Mouse (Mus musculus) adrenal gland, postnatal 36 days (tissue): ENCODE results near the gene Erbb2. TPM values are rescaled to one million over a fixed set of nuclear protein-coding genes. Genes with fewer than 3 reads are reported as not detected.
"Not testable (repeated sequence)": the region's sequence is repeated elsewhere in the genome, so short reads cannot be mapped to it uniquely, and the experiment has no call there.

Experiments used
- DNase-seq, 2 experiments: peaks; one replicate each; pipeline ENCODE4 v3.0.0; 2021; ENCODE audit warnings: mixed read lengths in 1 of 2
- long read RNA-seq, 2 experiments: library from polyadenylated mRNA; stranded (forward); transcript quantifications; one replicate each; pipeline ENCODE4 v2.0.0; 2021; ENCODE audit warnings: borderline sequencing depth in 2 of 2
- total RNA-seq, 2 experiments: library from RNA; stranded (reverse); gene quantifications; 2 replicates each; pipeline ENCODE4 v1.2.3; 2021

Erbb2 gene
- total RNA-seq = 1 to 10 TPM; 4.2 to 4.7 TPM
- long read RNA-seq, experiment 1, full-length matches to known transcripts = 1 of 1 reads
- long read RNA-seq, experiment 1, partial matches to known transcripts = 0 of 1 reads
- long read RNA-seq, experiment 1, other reads (novel, unspliced or antisense) = 0 of 1 reads
- long read RNA-seq, experiment 2 = 0 reads

DNA sequence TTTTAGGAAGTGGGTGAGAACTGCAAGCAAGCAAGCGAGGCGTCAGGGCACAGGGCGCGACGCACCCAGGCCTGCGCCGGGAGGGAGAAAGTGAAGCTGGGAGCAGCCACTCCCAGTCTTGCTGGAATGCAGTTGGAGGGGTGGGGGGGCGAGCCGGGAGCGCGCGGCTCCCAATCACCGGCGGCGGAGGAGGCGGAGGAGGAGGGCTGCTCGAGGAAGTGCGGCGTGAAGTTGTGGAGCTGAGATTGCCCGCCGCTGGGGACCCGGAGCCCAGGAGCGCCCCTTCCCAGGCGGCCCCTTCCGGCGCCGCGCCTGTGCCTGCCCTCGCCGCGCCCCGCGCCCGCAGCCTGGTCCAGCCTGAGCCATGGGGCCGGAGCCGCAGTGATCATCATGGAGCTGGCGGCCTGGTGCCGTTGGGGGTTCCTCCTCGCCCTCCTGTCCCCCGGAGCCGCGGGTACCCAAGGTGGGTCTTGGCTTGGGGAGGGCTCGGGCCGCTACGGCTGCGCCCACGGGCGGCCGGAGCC lies at the start of gene Erbb2:
Erbb2 (plus strand) TSS at position 198 of the 524 bp plus-strand sequence.
- peak; percentile 72 to 81 for DNase-seq

- no peak for DNase-seq
Observed at GRCm38 (mm10) chr11:98363817-98364216, 48.5 kb upstream of the Erbb2 start.

- DNase-seq = no peak
Observed at GRCm38 (mm10) chr11:98364410-98364809, 47.9 kb upstream of the Erbb2 start.

- no peak for DNase-seq
Observed at GRCm38 (mm10) chr11:98366290-98366689, 46.0 kb upstream of the Erbb2 start.

DNA sequence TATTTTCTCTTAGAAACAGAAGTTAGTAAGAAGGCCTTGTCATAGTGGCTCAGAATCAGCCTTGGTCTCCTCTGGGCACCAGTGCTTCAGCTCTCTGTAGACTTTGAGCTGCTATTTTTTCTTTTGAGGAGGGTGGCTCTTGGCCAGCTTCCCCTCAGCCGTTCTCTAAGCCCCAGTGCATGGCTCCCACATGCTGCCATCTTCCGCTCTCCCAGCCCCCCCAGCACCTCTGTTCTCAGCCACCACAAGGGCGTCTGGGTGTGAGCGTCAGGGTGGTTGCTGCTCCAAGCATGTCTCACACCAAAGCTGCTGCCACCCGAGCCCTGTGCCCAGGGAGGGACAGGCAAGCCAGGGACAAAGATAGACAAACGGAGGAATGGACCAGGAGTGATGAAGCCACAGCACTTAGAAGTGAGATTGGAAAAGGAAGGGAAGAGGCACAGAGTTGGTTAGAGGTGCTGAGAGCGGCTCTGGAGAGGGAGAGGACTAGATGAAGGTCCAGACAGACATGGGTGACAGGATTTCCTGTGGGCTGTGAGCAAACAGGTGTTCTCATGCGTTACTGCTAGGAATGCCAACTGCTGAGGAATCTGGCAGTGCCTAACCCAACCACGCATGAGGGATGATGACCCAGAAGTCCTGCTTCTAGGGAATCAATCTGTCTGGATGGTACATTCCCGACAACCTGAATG lies 45.0 kb upstream of the Erbb2 start:
- DNase-seq = no peak

DNA sequence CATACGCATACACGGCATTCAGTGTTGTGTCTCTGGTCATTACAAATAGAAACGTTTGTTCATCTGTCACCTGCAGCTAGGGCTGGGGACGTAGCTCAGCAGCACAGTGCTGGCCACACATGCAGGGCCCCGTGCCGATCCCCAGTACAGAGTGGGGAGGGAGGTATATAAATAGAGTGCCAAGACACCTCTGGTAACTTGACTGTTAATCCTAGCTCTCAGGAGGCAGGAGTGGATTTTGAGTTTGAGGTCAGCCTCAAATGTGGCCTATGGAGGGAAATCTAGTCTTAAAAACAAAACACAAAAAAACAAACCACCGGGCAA lies 44.4 kb upstream of the Erbb2 start:
- DNase-seq = no peak

GRCm38 (mm10) chr11:98369337-98369736 lies 42.9 kb upstream of the Erbb2 start:
- DNase-seq = no peak

- DNase-seq = no peak
Observed at GRCm38 (mm10) chr11:98370588-98370987, 41.7 kb upstream of the Erbb2 start.

- DNase-seq = no peak
Observed at GRCm38 (mm10) chr11:98371556-98372240, 40.6 kb upstream of the Erbb2 start.

DNA sequence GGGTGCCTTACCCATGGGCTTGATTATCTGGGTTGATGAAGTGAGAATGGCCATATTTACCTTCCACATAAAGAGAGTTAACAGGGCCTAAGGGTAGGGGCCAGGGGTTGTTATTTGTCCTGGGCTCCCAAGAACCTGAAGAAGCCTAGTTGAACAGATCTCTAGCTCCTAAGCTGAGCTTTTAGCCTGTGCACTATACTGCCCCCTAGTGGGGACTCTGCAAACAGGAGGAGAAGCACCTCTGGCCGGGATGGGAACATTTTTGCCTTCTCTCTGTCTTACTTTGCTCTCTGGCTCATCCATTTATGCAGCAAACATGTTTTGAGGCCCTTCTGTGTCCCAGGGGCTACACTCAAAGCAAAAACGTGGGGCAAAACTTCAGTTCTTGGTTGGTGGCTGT lies 39.9 kb upstream of the Erbb2 start:
- DNase-seq = peak; percentile 56 to 73

DNA sequence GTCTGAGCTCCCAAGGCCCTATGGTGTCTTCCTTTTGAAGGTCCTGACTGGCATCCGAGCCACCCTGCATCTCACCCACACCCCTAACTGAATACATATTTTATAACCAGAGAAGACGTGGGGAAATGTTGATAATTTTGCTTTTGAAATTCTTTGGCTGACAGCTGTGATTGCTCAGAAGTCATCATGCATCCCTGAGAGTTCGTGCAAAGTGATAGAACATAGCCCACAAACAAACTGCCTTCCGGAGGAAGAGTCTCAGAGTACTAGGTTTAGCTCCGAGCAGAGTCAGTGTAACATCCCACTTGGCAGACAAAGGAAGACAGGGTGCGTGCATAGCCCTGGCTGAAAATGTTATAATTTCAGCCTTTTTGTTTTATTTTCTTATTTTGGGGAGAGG lies 39.0 kb upstream of the Erbb2 start:
- no peak for DNase-seq

GRCm38 (mm10) chr11:98374266-98374665 lies 38.0 kb upstream of the Erbb2 start:
- DNase-seq = no peak

DNA sequence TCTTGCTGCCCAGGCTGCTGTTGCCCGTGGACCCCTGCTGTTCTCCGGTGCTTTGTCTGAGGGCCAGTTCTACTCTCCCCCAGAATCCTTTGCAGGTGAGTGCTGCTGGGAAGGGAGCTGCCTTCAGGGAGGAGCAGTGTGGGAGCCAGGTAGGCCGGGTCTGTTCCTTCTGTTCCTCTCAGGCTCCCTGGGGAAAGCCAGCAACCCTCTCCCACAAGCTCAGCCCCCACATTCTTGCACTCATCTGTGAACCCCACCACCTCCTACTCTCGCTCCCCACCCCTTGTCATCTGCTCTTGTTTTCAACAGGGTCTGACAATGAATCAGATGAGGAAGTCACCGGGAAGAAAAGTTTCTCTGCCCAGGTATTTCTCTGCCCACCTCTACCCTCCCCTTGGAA lies 35.5 kb upstream of the Erbb2 start:
- DNase-seq = no peak

DNA sequence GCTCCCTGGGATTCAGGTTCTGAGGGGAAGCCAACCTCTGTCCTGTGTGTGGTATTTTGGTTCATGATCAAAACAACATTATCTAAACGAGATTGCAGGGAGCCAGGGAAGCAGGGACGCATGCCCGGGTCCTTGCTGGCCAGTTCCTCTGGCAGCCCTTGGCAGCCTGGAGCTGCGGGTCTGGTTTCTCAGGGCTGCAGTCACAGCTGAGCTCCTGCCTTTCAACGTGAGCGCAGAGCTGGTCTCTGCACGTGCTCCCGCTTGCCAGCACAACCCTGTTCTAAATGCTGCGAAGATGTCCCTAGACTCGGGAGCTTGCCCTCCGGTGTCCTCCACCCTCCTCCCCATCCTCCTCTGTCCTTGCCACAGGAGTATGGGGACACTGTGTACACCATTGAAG lies 34.5 kb upstream of the Erbb2 start:
- DNase-seq = no peak

DNA sequence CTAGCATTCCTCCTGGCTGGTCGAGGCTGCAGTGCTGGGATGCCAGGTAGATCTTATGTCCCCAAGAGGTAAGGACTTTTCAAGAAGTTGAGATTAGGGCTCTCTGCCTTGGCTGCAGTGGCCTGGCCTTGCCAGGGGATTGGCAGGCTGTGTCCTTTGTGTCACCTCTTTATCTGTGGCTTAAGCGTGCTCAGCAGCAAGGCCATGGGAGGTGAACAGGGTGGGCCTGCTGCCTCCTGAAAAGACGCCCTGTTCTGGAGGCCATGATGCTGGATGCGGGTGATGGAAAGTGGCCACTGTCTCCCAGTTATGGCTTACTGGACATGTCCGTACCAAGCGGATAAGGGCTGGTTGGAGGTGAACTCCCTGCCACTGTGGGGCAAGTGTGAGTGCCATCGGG lies 32.9 kb upstream of the Erbb2 start:
- no peak for DNase-seq

DNA sequence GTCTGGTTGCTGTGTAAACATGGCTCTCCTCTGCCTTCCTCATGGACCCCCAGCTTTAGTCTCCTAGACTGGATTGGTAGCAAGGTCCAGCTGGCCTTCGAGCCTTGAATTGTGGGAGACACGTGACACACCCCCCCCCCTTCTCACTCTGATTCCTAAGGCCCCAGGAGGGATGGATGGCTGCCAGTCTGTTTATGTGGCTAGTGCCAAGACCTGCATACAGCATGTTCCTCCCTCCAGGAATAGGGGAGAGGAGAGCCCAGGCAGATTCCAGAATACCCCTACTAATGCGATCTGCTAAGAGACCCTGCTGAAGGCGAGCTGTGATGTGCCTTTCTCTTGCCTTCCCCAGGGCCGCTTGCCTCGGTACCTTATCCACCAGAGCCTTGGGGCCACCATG lies 32.2 kb upstream of the Erbb2 start:
- no peak for DNase-seq

DNA sequence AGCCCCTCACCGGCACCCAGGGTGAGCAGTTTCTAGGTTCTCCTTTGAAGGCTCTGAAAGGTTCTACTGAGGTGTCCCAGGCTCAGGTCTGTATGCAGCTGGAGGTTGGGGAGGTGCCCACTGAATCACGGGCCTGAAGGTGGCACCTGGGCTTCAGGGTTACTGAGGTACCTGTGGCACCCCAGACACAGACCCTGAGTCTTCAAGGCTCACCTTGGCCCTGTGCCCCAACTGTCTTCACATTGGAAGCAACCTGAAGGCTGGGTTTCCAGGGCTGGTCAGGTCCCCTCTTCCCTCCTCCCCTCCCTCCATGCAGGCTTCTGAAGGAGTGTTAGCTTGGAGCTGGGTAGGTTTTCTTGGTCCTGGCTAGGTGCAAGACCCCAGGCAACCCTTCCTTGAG lies 30.6 kb upstream of the Erbb2 start:
- DNase-seq = no peak

GRCm38 (mm10) chr11:98382405-98382804 lies 29.9 kb upstream of the Erbb2 start:
- DNase-seq = not testable (repeated sequence)

DNA sequence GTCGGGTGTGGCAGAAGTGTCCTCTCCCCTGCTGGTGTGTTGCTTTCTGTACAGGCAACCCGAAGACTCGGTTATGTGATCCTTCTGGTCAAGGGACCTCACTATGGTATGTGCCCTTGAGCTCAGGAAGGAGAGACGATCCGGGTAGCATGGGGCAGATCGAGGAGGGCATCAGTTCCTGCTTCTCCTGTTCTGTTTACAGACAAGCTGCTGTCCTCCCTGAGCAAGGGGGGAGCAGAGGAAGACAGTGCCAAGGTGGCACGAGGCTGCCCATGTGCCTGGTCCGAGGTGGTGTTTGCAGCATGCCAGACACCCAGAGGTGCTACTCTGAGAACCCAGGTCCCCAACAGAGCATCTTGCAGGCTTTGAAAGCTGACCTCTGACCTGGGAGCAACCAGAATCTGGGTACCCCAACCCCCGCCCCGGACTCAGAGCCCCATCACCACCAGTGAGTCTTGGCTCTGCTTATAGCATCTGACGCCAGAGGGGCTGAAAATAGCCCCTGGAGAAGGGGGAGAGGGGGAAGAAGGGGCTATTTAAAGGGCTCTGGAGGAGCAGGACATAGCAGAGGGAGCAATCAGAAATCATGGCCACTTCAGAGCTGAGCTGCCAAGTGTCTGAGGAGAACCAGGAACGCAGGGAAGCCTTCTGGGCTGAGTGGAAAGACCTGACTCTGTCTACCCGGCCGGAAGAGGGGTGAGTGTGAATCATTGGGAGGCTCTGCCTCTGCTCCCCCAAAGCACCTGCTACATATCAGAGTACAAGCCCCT lies 28.8 kb upstream of the Erbb2 start, which contains the start of gene Tcap:
Tcap (plus strand) TSS at position 551 of the 770 bp plus-strand sequence.
- DNase-seq = no peak

- DNase-seq = no peak
Observed at GRCm38 (mm10) chr11:98384216-98384615, 28.1 kb upstream of the Erbb2 start.

DNA sequence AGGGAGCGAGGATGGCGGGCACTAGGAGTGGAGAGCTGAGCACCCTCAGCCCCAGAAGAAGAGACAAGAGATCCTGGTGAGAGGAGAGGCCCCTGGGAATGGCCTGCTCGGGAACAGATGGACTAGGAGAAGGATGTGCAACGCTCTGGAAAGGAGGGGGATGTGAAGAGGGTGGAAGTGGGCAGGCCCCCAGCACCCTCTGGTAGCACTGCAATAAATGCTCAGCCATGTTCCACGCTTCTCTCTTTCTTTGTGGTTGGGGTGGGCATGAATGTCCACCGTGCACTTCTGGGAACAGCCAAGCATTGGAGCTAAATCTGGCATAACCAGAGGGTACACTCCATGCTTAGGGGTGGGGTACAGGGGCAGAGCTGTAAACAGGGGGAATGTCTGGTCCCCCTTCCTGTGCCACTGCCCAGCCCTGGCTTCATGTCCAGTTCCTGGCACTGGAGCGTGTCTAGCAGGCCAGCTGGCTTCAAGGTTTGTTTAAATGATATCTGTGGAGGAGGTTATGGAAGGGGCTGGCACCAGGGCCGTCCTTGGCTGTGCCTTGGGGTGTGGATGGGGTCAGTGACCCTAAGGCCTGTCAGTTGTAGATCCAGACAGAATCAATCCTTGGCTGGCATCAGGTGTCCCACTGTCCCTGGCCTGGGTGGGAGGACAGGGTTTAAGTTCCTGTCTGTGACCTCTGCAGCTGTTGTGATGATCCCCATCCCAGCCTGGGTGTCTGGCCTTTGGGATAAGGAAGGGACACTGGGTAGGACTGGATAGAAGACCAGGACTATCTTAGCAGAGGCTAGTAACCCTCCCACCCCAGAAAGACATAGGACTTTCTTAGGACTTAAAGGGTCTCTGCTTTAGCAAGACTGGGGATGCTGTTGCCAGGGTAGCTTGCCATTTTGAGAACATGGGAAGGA lies 27.3 kb upstream of the Erbb2 start:
- no peak for DNase-seq
